Mouse (Mus musculus): ENCODE measurements around the gene Fance. TPM values are rescaled to one million over a fixed set of nuclear protein-coding genes. Genes with fewer than 3 reads are reported as not detected.
"Not testable (repeated sequence)": the region's sequence is repeated elsewhere in the genome, so short reads cannot be mapped to it uniquely, and the experiment has no call there.

Gene Fance
- total RNA-seq, 4 experiments from 2014 or later, result 9.2 to 15.2 (median 12.3) TPM

DNA sequence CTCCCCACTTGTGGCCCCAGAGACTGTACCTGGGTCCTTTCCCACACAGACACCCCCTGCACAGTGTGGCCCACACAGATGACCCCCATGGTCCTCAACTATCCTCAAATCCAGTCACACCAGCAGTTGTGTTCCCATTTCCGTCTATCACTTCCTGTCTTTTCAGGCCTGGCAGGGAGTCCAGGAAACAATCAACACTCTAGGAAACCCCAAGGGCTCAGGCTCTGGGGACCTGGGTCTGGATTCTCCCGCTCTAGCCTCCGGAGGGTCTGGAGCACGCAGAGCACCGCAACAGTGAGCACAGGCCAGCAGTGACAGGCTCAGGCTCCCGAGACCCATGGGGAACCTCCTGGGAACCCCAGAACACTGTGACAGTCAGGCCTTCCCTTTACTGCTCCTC is 34.9 kb downstream of the Fance start:
- DNase-seq (ENCODE audit: low spot score), result no peak

GRCm38 (mm10) chr17:28349264-28349880 is 36.1 kb downstream of the Fance start:
- DNase-seq (ENCODE audit: low spot score), result no peak

- DNase-seq (ENCODE audit: low spot score), result no peak
These were observed 36.7 kb downstream of the Fance start for GRCm38 (mm10) chr17:28349901-28350465.

DNA sequence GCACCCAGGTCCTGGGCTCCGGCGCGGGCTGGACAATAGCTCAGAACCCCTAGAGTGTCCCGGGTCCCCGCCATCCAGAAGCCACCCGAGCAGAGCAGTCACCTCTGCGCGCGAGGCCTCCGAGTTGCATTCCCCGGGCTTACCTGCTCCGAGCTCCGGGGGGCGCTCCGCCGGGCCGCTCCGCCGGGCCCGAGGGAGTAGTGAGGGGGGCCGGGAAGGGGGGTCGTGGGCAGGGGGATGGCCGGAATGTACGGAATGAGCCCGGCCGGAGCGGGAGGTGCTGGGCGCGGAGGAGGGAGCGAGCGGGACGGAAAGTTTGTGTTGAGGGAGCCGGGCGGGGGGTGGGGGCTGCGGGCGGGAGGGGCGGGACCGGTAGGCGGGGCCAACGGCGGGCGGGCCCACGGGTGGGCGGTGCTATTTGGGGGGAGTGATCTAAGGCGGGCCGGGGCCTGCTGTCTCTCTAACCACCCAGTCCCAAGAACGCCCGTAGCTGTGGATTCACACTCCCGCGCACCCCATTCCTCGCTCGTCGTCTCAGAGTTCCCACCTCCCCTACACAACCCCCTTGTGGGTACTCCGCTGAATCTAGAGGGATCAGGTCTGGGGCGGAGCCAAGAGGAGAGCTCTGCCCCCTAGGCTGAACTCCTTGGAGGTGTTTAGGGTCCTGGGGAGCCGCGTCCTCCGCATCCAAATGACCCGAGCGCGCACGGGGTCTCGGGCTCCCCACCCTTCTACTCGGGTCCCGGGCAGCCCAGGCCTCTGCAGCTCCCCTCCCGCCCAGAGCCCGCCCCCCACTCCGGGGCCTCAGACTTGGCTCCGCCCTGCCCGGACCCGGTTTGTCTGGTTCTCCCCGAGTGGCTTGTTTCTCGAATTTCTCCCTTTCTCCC is 37.4 kb downstream of the Fance start, which contains the start of gene Tead3:
TSS of gene Tead3 (minus strand) at position 352 of the 887 bp plus-strand sequence.
- peak; percentile 61 for DNase-seq (ENCODE audit: low spot score)

DNA sequence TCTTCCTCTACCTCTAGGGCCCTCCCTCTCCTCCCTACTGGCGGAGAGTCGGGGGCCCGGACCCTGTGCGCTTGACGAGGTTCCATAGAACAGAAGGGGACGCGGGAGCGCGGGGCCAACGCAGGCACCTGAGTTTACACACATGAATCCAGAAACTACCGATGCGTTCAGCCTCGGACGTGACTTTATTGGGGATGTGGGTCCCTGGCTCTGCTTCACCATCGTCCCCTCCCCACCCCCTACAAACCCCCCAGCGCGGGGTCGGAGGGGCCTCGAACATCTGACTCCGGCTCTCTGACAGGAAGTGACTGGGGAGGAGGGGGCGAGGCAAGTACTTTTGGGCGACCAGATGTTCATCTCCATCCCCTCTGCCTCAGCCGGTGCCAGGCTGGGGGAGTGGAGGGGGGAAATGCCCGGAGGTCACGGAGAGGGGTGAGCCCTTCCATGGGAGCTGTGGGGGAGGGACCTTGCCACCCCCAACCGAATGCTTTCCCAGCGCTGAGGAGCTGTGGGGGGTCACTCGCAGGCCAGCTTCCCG is 38.1 kb downstream of the Fance start:
- DNase-seq (ENCODE audit: low spot score), result no peak

DNA sequence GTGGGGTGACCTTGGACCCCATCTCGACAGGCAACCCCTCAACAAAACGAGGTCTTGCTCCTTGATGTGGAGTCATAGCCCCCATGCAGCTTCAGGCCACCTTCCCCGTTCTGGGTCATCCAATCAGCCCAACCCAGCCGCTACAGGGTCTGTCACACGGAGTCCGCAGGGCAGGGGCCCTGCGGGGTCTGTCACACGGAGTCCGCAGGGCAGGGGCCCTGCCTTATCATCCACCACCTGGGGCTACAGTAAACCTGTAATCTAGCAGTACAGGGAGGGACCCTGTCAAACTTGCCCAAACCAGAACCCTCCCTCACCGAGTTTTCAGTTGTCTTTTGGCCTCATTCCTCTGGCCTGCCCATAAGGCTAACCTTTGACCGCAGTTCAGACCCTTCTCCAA is 38.7 kb downstream of the Fance start:
- no peak for DNase-seq (ENCODE audit: low spot score)

DNA sequence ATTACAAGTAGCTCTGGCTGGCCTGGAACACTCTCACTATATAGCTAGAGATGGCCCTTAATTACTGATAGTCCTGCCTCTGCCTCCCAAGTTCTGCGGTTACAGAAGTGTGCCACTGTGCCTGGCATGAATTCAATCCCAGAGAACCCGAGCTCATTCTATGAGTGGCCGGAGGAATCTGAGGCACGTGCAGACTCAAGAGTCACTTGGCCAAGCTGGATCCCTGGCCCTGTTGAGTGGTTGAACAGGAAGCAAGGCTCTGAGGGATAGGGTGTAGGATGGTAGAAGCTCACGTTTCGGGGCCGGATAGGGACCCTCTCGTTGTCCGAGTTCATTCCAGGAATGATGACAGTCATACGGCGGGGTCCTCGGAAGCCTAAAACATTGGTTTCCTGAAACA is 42.6 kb downstream of the Fance start:
- no peak for DNase-seq (ENCODE audit: low spot score)

- not testable (repeated sequence) for DNase-seq (ENCODE audit: low spot score)
These were observed 45.4 kb downstream of the Fance start for GRCm38 (mm10) chr17:28358576-28359261.

DNA sequence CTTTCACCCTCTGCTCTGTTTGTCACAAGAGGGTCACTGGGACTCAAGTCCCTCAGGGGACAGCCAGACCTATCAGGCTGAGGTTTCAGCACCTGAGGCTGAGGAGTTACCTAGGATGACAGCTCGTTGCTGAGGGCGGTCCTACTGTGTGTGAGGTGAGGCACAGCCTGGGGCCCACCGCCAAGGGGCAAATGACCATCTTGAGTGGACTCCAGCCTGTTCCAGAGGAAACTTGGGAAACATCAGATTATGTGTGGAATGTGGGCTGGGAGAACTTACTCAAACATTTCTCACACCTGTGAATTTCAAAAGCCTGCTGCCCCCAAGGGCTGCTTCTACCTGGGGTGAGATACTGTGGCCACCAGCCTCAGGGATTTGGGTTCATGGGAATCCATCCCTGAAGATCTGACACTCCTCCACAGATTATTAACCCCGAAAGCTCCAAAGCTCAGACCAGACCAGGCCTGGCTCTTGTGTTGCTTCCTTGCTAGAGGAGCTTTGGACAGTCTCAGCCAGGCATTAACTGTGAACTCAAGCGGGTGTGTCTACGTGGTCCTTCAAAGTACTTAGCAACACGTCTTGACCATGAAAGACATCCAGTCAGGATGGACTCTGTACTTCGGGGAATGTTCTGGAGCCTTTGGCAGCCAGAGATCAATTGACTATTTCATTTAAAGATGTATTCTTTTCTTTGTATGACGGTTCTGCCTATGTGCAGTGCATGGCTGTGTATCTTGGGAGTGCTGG is 47.4 kb downstream of the Fance start:
- DNase-seq (ENCODE audit: low spot score), result no peak

DNA sequence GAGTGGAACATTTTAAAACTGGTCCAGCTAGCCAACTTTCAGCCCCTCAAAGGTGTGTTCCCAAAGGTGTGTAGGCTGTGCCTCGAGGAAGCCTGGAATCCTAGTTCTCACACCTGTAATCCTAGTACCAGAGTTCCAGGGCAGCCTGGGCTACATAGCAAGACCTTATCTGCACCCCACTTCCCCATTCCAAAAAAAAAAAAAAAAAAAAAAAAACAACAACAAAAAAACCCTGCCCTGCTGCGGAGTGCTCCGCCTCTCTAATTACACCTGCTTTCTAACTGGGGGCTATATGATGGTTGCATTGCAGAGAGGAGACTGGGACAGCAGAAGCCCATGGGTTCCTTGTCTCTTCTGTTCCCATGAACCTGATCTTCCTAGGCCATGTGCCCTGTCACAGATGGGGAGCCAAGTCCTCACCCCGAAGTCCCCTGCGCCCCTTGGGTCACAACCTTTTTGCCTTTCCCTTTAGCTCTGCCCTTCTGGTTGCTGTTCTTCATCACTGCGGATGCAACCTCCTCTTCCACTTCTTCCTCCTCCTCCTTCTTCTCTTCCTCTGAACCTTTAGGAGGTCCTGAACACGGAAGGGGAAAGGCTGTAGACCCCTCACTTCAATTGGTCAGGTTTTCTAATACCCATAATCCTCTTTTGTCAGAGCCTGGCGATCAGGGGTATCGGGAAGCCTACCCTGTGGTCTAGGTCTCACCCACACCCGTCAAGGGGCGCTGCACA is 48.8 kb downstream of the Fance start:
- no peak for DNase-seq (ENCODE audit: low spot score)

DNA sequence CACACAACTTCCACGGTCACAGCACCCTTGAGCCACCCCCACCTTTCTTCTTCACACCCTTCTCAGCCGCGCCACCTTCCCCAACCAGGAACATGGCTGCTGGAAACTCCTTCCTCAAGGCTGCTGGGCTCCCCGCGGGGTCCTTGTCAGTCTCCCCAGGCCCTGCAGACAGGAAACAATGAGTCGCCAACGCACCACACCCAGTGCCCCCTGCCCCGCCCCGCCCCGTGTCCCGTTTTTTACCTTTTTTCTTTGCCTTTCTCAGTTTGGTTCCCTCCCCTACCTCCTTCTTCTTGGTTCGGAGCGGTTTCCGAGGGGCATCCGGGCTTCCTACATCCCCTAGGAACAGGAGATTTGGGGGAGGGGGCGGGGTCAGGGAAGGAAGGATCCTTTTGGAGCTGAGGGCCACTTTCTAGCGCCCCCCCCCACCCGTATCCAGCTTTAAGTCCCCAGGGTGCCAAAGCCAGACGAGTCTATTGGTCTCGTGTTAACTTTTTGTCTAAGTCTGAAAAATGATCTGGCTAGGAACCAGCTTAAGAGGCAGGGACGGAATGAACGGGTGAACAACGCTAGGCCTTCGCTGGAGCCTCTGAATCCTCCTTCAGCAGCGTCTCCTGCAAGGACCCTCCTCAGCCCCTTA is 49.5 kb downstream of the Fance start:
- no peak for DNase-seq (ENCODE audit: low spot score)

DNA sequence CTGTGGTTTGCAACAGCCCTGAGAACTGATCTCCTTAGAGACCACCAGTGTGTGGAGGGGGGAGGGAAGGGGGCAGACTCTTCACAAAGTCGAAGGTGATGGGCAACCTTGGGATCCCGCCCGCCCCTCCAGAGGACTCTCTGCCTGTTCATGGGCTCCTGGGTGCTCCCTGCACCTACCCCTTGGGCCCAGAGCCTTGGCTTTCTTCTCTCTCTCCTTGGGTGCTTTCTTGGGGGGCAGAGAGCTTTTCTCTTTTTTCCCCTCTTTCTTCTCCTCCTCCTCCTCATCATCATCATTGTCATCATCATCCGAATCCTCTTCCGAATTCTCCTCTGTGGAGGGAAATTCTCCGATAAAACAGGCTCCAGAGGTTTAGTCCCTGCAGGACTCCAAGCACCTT is 50.2 kb downstream of the Fance start:
- no peak for DNase-seq (ENCODE audit: low spot score)

- no peak for DNase-seq (ENCODE audit: low spot score)
These were observed 51.8 kb downstream of the Fance start, which contains the start of gene Tulp1 for GRCm38 (mm10) chr17:28365122-28365521. Gene Tulp1 (minus strand): TSS chr17:28365222.

GRCm38 (mm10) chr17:28368449-28368848 is 55.1 kb downstream of the Fance start:
- peak; percentile 74 for DNase-seq (ENCODE audit: low spot score)

DNA sequence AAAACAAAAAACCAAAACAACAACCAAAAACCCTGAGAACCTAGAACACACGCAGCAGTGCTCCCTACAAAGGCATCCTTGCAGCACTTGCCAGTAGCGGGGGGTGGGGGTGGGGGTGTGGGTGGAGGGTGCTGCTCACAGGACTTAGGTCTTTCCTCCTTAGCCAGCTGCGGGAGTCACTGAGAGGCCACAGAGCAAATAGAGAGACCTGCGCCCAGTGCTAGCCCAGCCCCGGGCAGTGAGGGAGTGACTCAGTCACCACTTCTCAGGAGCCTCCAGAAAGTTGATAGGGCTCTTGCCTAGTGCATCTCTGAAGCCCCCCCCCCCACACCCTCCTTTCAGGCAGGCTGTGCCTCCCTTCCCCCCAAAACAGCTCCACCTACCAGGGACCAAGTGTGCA is 55.7 kb downstream of the Fance start:
- no peak for DNase-seq (ENCODE audit: low spot score)

- DNase-seq (ENCODE audit: low spot score), result no peak
These were observed 58.0 kb downstream of the Fance start for GRCm38 (mm10) chr17:28371286-28371685.

- no peak for DNase-seq (ENCODE audit: low spot score)
These were observed 58.6 kb downstream of the Fance start for GRCm38 (mm10) chr17:28371941-28372340.

DNA sequence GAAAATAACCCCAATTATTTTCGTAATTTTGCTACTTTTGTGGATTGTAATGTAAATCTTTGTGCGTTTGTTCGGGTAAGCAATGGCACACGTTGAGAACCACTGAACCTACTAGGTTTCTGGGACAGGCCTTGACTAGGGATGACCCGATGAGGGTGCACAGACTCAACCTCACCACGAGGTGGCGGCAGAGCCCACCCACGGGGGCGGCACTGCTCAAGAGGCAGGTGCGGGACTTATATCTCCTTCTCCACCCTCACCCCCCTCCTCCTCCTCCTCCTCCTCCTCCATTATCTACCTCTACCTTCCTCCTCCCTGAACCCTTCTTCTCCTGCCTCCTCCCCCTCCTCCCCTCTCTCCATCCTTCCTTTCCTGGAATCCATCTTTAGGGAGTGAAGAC is 60.5 kb downstream of the Fance start:
- no peak for DNase-seq (ENCODE audit: low spot score)

- no peak for DNase-seq (ENCODE audit: low spot score)
These were observed 61.2 kb downstream of the Fance start for GRCm38 (mm10) chr17:28374494-28374893.

DNA sequence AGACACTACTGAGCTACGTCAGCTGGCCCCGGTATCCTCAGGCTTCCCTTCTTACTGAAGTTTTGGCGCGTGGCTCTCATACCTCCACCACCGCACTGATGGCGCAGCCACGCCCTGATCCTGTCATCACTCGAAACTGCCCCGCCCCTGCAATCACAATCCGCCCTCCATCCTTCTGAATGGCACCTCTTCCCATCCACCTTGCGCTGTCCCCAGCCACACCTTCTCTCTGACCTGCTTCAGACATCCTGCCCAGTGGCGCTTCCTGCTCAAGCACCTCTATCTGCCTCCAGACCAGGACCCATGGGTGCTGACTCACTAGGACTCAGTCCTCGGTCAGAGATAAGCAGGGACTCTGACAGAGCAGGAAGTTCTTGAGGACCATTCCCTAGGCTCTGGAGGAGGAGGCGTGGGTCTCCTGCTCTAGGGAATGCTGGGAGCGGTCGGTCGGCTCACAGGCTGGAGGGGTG is 62.3 kb downstream of the Fance start:
- DNase-seq (ENCODE audit: low spot score), result no peak
